Mouse (Mus musculus): ENCODE data around the gene BC035044.

GRCm38 (mm10) chr6:128826781-128827180 lies 64.1 kb downstream of the BC035044 start:
- TF ChIP-seq POLR2A (IDR thresholded peaks at IDR 0.05; ENCODE audit: borderline replicate concordance, control insufficient read depth, low read depth, low read length) (no peak), CTCF (IDR thresholded peaks at IDR 0.05; ENCODE audit: control insufficient read depth, insufficient read depth, low read length) (no peak)

Data from bone marrow, adult 2 months (tissue).